Mouse (Mus musculus): Measurements from ENCODE around the gene Prrt2.
A peak's percentile ranks its signal among the peaks of the same experiment; 100 is the strongest.

The Prrt2 gene

GRCm38 (mm10) chr7:127020031-127020430 lies 980 bp downstream of the Prrt2 start:
- DNase-seq = peak; percentile 37 to 50

GRCm38 (mm10) chr7:127019306-127019960 lies 1.6 kb downstream of the Prrt2 start:
- no peak for DNase-seq

- no peak for DNase-seq
Observed at GRCm38 (mm10) chr7:127018416-127019305, 2.4 kb downstream of the Prrt2 start.

GRCm38 (mm10) chr7:127017950-127018345 lies 3.1 kb downstream of the Prrt2 start:
- peak in 1 of 2 experiments; percentile 16 for DNase-seq

GRCm38 (mm10) chr7:127016971-127017949 lies 3.8 kb downstream of the Prrt2 start, which contains the start of gene Pagr1a:
Gene Pagr1a, minus strand, starts transcription at chr7:127017352.
- DNase-seq = peak; percentile 98

GRCm38 (mm10) chr7:127016486-127016938 lies 4.5 kb downstream of the Prrt2 start:
- peak; percentile 65 to 68 for DNase-seq

GRCm38 (mm10) chr7:127016481-127016485 lies 4.7 kb downstream of the Prrt2 start, which contains the start of gene Pagr1b:
Gene Pagr1b, minus strand, starts transcription at chr7:127016484.
- no peak for DNase-seq

GRCm38 (mm10) chr7:127016081-127016480 lies 4.9 kb downstream of the Prrt2 start:
- DNase-seq = peak; percentile 59 to 62

- peak in 1 of 2 experiments; percentile 4 for DNase-seq
Observed at GRCm38 (mm10) chr7:127014993-127015392, 6.0 kb downstream of the Prrt2 start.

GRCm38 (mm10) chr7:127014320-127014719 lies 6.7 kb downstream of the Prrt2 start, which contains the start of gene Mvp:
Gene Mvp, minus strand, starts transcription at chr7:127014621.
- DNase-seq = peak; percentile 59 to 63

- no peak for DNase-seq
Observed at GRCm38 (mm10) chr7:127013385-127013784, 7.6 kb downstream of the Prrt2 start.

- DNase-seq = no peak
Observed at GRCm38 (mm10) chr7:127012845-127013244, 8.2 kb downstream of the Prrt2 start.

- DNase-seq = no peak
Observed at GRCm38 (mm10) chr7:127012374-127012773, 8.6 kb downstream of the Prrt2 start.

- DNase-seq = no peak
Observed at GRCm38 (mm10) chr7:127011717-127012116, 9.3 kb downstream of the Prrt2 start.

- no peak for DNase-seq
Observed at GRCm38 (mm10) chr7:127011051-127011450, 10.0 kb downstream of the Prrt2 start.

GRCm38 (mm10) chr7:127009307-127010085 lies 11.5 kb downstream of the Prrt2 start:
- DNase-seq = peak; percentile 66 to 67

- DNase-seq = peak; percentile 97
Observed at GRCm38 (mm10) chr7:127008239-127009019, 12.6 kb downstream of the Prrt2 start.

- peak in 1 of 2 experiments; percentile 34 for DNase-seq
Observed at GRCm38 (mm10) chr7:127007313-127008024, 13.5 kb downstream of the Prrt2 start.

GRCm38 (mm10) chr7:127004122-127004875 lies 16.7 kb downstream of the Prrt2 start:
- no peak for DNase-seq

- no peak for DNase-seq
Observed at GRCm38 (mm10) chr7:127003620-127004019, 17.4 kb downstream of the Prrt2 start.

Measured in cerebellum, postnatal 36 days (tissue).